7 mouse cellular contexts compared by ENCODE assay signal in genomic region chr12:54654741-54655140, GRCm38 (mm10). TPM values are rescaled to one million over a fixed set of nuclear protein-coding genes. Genes with fewer than 3 reads are reported as not detected.
A peak's percentile ranks its signal among the peaks of the same experiment; 100 is the strongest.
DNase-seq lines count a peak whose midpoint lies in the region; ATAC-seq and TF ChIP-seq lines count a peak whose summit lies in the region.

No protein-coding gene starts in this region.

- no peaks in the 10 kb centered on the region for H3K27me3 ChIP-seq in lung, postnatal 0 days (replicated peaks; ENCODE audit: insufficient read depth, low read length)
- H3K27me3 ChIP-seq in forebrain, embryonic 16.5 days (replicated peaks; ENCODE audit: control insufficient read depth, insufficient read depth, low read length) = no peaks in the 10 kb centered on the region
- no peaks in the 10 kb centered on the region for H3K27me3 ChIP-seq in liver, embryonic 13.5 days
- H3K27me3 ChIP-seq in stomach, postnatal 0 days (ENCODE audit: control insufficient read depth, insufficient read depth, low read length) = no peaks in the 10 kb centered on the region

- peaks cover 6% of the 10 kb centered on the region for H3K4me1 ChIP-seq in lung, postnatal 0 days (ENCODE audit: insufficient read depth, low read depth, low read length)
- peaks cover 21% of the 10 kb centered on the region for H3K4me1 ChIP-seq in forebrain, embryonic 16.5 days (replicated peaks; ENCODE audit: control insufficient read depth, insufficient read depth, low read length)
- peaks cover 56% of the 10 kb centered on the region for H3K4me1 ChIP-seq in liver, embryonic 13.5 days (replicated peaks)
- peaks cover 5% of the 10 kb centered on the region for H3K4me1 ChIP-seq in stomach, postnatal 0 days (replicated peaks; ENCODE audit: control insufficient read depth, insufficient read depth)

- peak overlapping the region; percentile 65 for H3K4me2 ChIP-seq in lung, postnatal 0 days (replicated peaks; ENCODE audit: low read depth, low read length)
- H3K4me2 ChIP-seq in forebrain, embryonic 16.5 days (ENCODE audit: low read length) = peak overlapping the region; percentile 78
- H3K4me2 ChIP-seq in liver, embryonic 13.5 days = peak overlapping the region; percentile 85
- H3K4me2 ChIP-seq in stomach, postnatal 0 days (replicated peaks; ENCODE audit: low read depth) = peak overlapping the region; percentile 64

- no peaks in the 10 kb centered on the region for H3K9me3 ChIP-seq in lung, postnatal 0 days (ENCODE audit: low read length)
- H3K9me3 ChIP-seq in forebrain, embryonic 16.5 days (ENCODE audit: control insufficient read depth, low read length) = no peaks in the 10 kb centered on the region
- no peaks in the 10 kb centered on the region for H3K9me3 ChIP-seq in liver, embryonic 13.5 days (replicated peaks)
- no peaks in the 10 kb centered on the region for H3K9me3 ChIP-seq in stomach, postnatal 0 days (ENCODE audit: control insufficient read depth, low read length)

- no peaks in the 10 kb centered on the region for H3K36me3 ChIP-seq in lung, postnatal 0 days (ENCODE audit: insufficient read depth, low read length)
- no peaks in the 10 kb centered on the region for H3K36me3 ChIP-seq in forebrain, embryonic 16.5 days (ENCODE audit: control insufficient read depth, insufficient read depth)
- 0 out of 2 replicates have a peak, but pooled peaks cover 8% of the 10 kb centered on the region for H3K36me3 ChIP-seq in liver, embryonic 13.5 days
- no peaks in the 10 kb centered on the region for H3K36me3 ChIP-seq in stomach, postnatal 0 days (ENCODE audit: control insufficient read depth, insufficient read depth, low read length)

- H3K27ac ChIP-seq in lung, postnatal 0 days (ENCODE audit: low read length) = no peak overlapping the region
- no peak overlapping the region for H3K27ac ChIP-seq in forebrain, embryonic 16.5 days (ENCODE audit: low read length)
- peak overlapping the region; percentile 22 for H3K27ac ChIP-seq in liver, embryonic 13.5 days
- H3K27ac ChIP-seq in stomach, postnatal 0 days (replicated peaks) = peak overlapping the region; percentile 53

- no peak for TF ChIP-seq EP300 in lung, postnatal 0 days (IDR thresholded peaks at IDR 0.05)
- TF ChIP-seq EP300 in stomach, postnatal 0 days (optimal IDR thresholded peaks at IDR 0.05) = no peak

- no peak for DNase-seq in lung, postnatal 0 days (ENCODE audit: low spot score)
- DNase-seq in lung, postnatal 36 days = no peak
- no peak for DNase-seq in liver, embryonic 13.5 days
- no peak for DNase-seq in stomach, postnatal 0 days (ENCODE audit: low spot score)
- no peak for DNase-seq in left cerebral cortex, adult 9 months (ENCODE audit: low spot score in 2 of 2)
- DNase-seq in spleen, postnatal 14 days (ENCODE audit: low spot score in 2 of 2) = no peak

- TF ChIP-seq CTCF in lung, postnatal 0 days (IDR thresholded peaks at IDR 0.05) = no peak
- TF ChIP-seq CTCF in stomach, postnatal 0 days (IDR thresholded peaks at IDR 0.05; ENCODE audit: low read depth) = no peak

- H3K9ac ChIP-seq in lung, postnatal 0 days (replicated peaks; ENCODE audit: low read depth) = no peak overlapping the region; the same call in 1 of the 2 replicates
- no peak overlapping the region for H3K9ac ChIP-seq in forebrain, embryonic 16.5 days (replicated peaks; ENCODE audit: low read depth, low read length)
- peak overlapping the region; percentile 85 for H3K9ac ChIP-seq in liver, embryonic 13.5 days
- no peak overlapping the region for H3K9ac ChIP-seq in stomach, postnatal 0 days (ENCODE audit: low read length)

- WGBS in lung, postnatal 0 days = 52% methylated on average over 1 of the region's 1 CpGs
- 90% methylated on average over 1 of the region's 1 CpGs for WGBS in forebrain, embryonic 16.5 days
- WGBS in liver, embryonic 13.5 days (ENCODE audit: insufficient replicate concordance) = 64% methylated on average over 1 of the region's 1 CpGs
- 57% methylated on average over 1 of the region's 1 CpGs for WGBS in stomach, postnatal 0 days

- H3K4me3 ChIP-seq in lung, postnatal 0 days (ENCODE audit: low read depth, low read length) = peak overlapping the region; percentile 68; the same call in 1 of the 2 replicates
- 0 out of 2 replicates have a peak overlapping the region, but pooled peaks have one; percentile 10 for H3K4me3 ChIP-seq in forebrain, embryonic 16.5 days (replicated peaks; ENCODE audit: low read length)
- peak overlapping the region; percentile 78 for H3K4me3 ChIP-seq in liver, embryonic 13.5 days (replicated peaks)
- H3K4me3 ChIP-seq in stomach, postnatal 0 days (ENCODE audit: low read depth, low read length) = no peak overlapping the region

- no peak for ATAC-seq in lung, postnatal 0 days
- no peak for ATAC-seq in forebrain, embryonic 16.5 days
- ATAC-seq in liver, embryonic 13.5 days (ENCODE audit: low read depth) = no peak
- ATAC-seq in stomach, postnatal 0 days (ENCODE audit: low FRiP score, low TSS enrichment) = no peak

RNA-seq across cellular contexts. Expression of gene Sptssa, which starts 1.6 kb away (rescaled TPM):
- polyA plus RNA-seq in lung, postnatal 0 days (2015; fragmentation: Nextera tagmentation; extraction: Ambion mirVana) = 134 and 155 TPM in 2 replicates
- 169 and 183 TPM in 2 replicates for polyA plus RNA-seq in forebrain, embryonic 16.5 days (2015; fragmentation: Nextera tagmentation; extraction: Ambion mirVana)
- polyA plus RNA-seq in liver, embryonic 13.5 days (2015; fragmentation: Nextera tagmentation; extraction: Ambion mirVana) = 61.4 and 67.2 TPM in 2 replicates
- polyA plus RNA-seq in stomach, postnatal 0 days (2015; fragmentation: Nextera tagmentation; extraction: Ambion mirVana) = 163 and 168 TPM in 2 replicates

RNA-seq across cellular contexts. Expression of gene Eapp, which starts 41.0 kb away (rescaled TPM):
- polyA plus RNA-seq in lung, postnatal 0 days (2015; fragmentation: Nextera tagmentation; extraction: Ambion mirVana) = 80.8 and 82.5 TPM in 2 replicates
- 80.3 and 85.6 TPM in 2 replicates for polyA plus RNA-seq in forebrain, embryonic 16.5 days (2015; fragmentation: Nextera tagmentation; extraction: Ambion mirVana)
- 50.0 and 50.3 TPM in 2 replicates for polyA plus RNA-seq in liver, embryonic 13.5 days (2015; fragmentation: Nextera tagmentation; extraction: Ambion mirVana)
- polyA plus RNA-seq in stomach, postnatal 0 days (2015; fragmentation: Nextera tagmentation; extraction: Ambion mirVana) = 63.9 and 66.0 TPM in 2 replicates

Comparison
In these comparisons a context has a peak if more than half of its experiments do, and no peak if none do; other contexts are left out.
1. H3K27ac ChIP-seq: peak in liver, embryonic 13.5 days (single experiment) and stomach, postnatal 0 days (single experiment); none in lung, postnatal 0 days (single experiment) and forebrain, embryonic 16.5 days (single experiment).
2. Peak in every context shown above with its lines, with median percentiles within 50 percentile points of each other: H3K4me2 ChIP-seq.